Mouse (Mus musculus) limb, embryonic 13.5 days (tissue): ENCODE data around the gene Krt80. TPM values are rescaled to one million over a fixed set of nuclear protein-coding genes. Genes with fewer than 3 reads are reported as not detected.

ENCODE experiments used
- microRNA counts: library from miRNA; unstranded; fragments of <30 nt; microRNA quantifications from one replicate; lab custom pipeline; 2016
- microRNA-seq: library from miRNA; unstranded; fragments of <30 nt; microRNA quantifications from one replicate; pipeline ENCODE4, GENCODE M21; 2016
- polyA plus RNA-seq: library from polyadenylated mRNA; unstranded; fragments of >200 nt; fragmentation: Nextera tagmentation; extraction: Ambion mirVana; gene quantifications from 2 replicates; pipeline ENCODE4 v1.2.1, GENCODE M21; 2015

Gene Krt80
- polyA plus RNA-seq, 1 experiment from 2014 or later = 1.0 TPM

MicroRNA genes within 50 kb of the gene (microRNA counts, 519-probe panel; counts per million panel counts)
- microRNA mmu-miR-1941-3p (lab: Ali Mortazavi, UCI) (1,742 counts per million, percentile 20 among the panel's probes with 10 or more counts), microRNA mmu-miR-1941-5p (lab: Ali Mortazavi, UCI) (not detected)

Small RNA genes lying within 50 kb of the gene (microRNA-seq; reads per million reads assigned to microRNA genes)
- 0.70 reads per million for gene Mir1941

Other genes starting within 250 kb of the Krt80 start
- gene Acvrl1, start 241.6 kb downstream of the Krt80 start, polyA plus RNA-seq = 9.6 TPM in 2 replicates
- gene Acvr1b, start 196.1 kb downstream of the Krt80 start, polyA plus RNA-seq = 6.1 and 7.1 TPM in 2 replicates
- gene Grasp, start 146.0 kb downstream of the Krt80 start, polyA plus RNA-seq = 5.7 and 6.0 TPM in 2 replicates
- 10.0 and 10.3 TPM in 2 replicates for gene Nr4a1, start 115.9 kb downstream of the Krt80 start, polyA plus RNA-seq
- gene Atg101, start 85.9 kb downstream of the Krt80 start, polyA plus RNA-seq = 64.1 and 70.4 TPM in 2 replicates
- gene 6030408B16Rik, start 77.0 kb downstream of the Krt80 start, polyA plus RNA-seq = 1.5 and 1.9 TPM in 2 replicates
- gene Krt7, start 40.9 kb upstream of the Krt80 start, polyA plus RNA-seq = 23.2 and 24.4 TPM in 2 replicates
- 1.3 and 1.7 TPM in 2 replicates for gene Krt87, start 68.6 kb upstream of the Krt80 start, polyA plus RNA-seq
- gene Krt88, start 77.6 kb upstream of the Krt80 start, polyA plus RNA-seq = not detected in 2 replicates
- not detected in 2 replicates for gene Krt81, start 93.6 kb upstream of the Krt80 start, polyA plus RNA-seq
- not detected in 2 replicates for gene Krt86, start 103.3 kb upstream of the Krt80 start, polyA plus RNA-seq
- not detected in 2 replicates for gene Krt83, start 121.3 kb upstream of the Krt80 start, polyA plus RNA-seq
- 0.50 TPM in 1 of 2 replicates, not detected in the other for gene Gm49425, start 147.1 kb upstream of the Krt80 start, polyA plus RNA-seq
- gene Krt84, start 162.7 kb upstream of the Krt80 start, polyA plus RNA-seq = 0.09 and 0.13 TPM in 2 replicates
- not detected in 2 replicates for gene Krt82, start 180.5 kb upstream of the Krt80 start, polyA plus RNA-seq
- gene Krt90, start 192.8 kb upstream of the Krt80 start, polyA plus RNA-seq = 0.08 TPM in 1 of 2 replicates, not detected in the other
- 0.31 and 0.52 TPM in 2 replicates for gene Krt75, start 203.7 kb upstream of the Krt80 start, polyA plus RNA-seq